Mouse (Mus musculus) cortical plate, adult 2 months (tissue): Measurements from ENCODE around the gene Pcdh9.

Experiments
- CTCF ChIP-seq: fragments of 200-500 bp; IDR thresholded peaks from 2 replicates; pipeline ENCODE4 v1.5.1; 2011; ENCODE audit warnings: mild to moderate bottlenecking, control low read depth, low read length; ENCODE audit not compliant: insufficient read depth; ENCODE audit errors: extremely low read depth
- POLR2A ChIP-seq: fragments of 200-500 bp; IDR thresholded peaks from 2 replicates; pipeline ENCODE4 v1.6.1; 2011; ENCODE audit warnings: mild to moderate bottlenecking, low read length, control low read depth; ENCODE audit not compliant: insufficient read depth; ENCODE audit errors: extremely low read depth

DNA sequence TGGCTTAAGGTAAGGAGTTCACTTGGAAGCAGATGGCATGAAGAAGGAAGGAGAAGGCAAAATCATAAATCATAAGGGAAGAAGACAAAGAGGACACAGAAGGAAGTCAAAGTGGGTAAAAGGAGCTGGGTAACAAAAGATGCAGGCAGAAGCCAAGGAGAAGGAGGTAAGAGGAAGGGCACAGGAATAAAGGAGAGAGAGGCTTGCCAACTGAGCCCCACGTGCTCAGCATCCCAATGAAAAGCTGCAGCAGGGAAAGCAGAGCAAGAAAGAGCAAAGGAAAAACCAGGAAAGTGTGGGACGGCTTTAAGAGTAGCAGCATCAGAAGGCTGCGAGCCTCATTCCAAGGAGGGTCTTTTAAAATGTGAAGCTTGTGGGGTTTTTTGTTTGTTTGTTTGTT, 473.7 kb downstream of the Pcdh9 start:
- TF ChIP-seq POLR2A, result no peak
- no peak for TF ChIP-seq CTCF
